Mouse (Mus musculus) hindbrain, embryonic 15.5 days (tissue): ENCODE data around the gene Gtf2h4. TPM values are rescaled to one million over a fixed set of nuclear protein-coding genes. Genes with fewer than 3 reads are reported as not detected.
A peak's percentile ranks its signal among the peaks of the same experiment; 100 is the strongest.

Experiments
- ATAC-seq: fragments of 200-750 bp; cut with Nextera tagmentation; 2 replicates; pipeline ENCODE4 v1.8.0; 2017; ENCODE audit warnings: low read depth, moderate number of reproducible peaks, moderate TSS enrichment; ENCODE audit not compliant: low FRiP score
- H3K27ac ChIP-seq: fragments of 300-500 bp; sonication (generic); replicated peaks from 2 replicates; pipeline ENCODE4 v1.5.1; 2015; ENCODE audit warnings: mild to moderate bottlenecking, inconsistent platforms
- H3K27me3 ChIP-seq: fragments of 300-500 bp; sonication (generic); 2 replicates; pipeline ENCODE4 v1.6.1; 2015; ENCODE audit warnings: control low read depth, inconsistent platforms
- H3K36me3 ChIP-seq: fragments of 300-500 bp; sonication (generic); 2 replicates; pipeline ENCODE4 v1.6.1; 2015; ENCODE audit warnings: control low read depth, inconsistent platforms
- H3K4me1 ChIP-seq: fragments of 300-500 bp; sonication (generic); replicated peaks from 2 replicates; pipeline ENCODE4 v1.6.1; 2015; ENCODE audit warnings: control low read depth, inconsistent platforms
- H3K4me2 ChIP-seq: fragments of 300-500 bp; sonication (generic); 2 replicates; pipeline ENCODE4 v1.6.1; 2015; ENCODE audit warnings: moderate library complexity, mild to moderate bottlenecking, inconsistent platforms
- H3K4me3 ChIP-seq: fragments of 300-500 bp; sonication (generic); 2 replicates; pipeline ENCODE4 v1.5.1; 2015; ENCODE audit warnings: mild to moderate bottlenecking, inconsistent platforms
- H3K9ac ChIP-seq: fragments of 300-500 bp; sonication (generic); 2 replicates; pipeline ENCODE4 v1.6.1; 2015; ENCODE audit warnings: inconsistent platforms
- H3K9me3 ChIP-seq: fragments of 300-500 bp; sonication (generic); 2 replicates; pipeline ENCODE4 v1.6.1; 2016; ENCODE audit warnings: control low read depth, inconsistent platforms
- WGBS: fragments of 180-500 bp; shearing (Covaris S2); methylation state at CpG from one replicate; pipeline ENCODE4 v1.1.7; 2015; 5-methylcytosine and 5-hydroxymethylcytosine counted together
- polyA plus RNA-seq: library from polyadenylated mRNA; unstranded; fragments of >200 nt; fragmentation: Nextera tagmentation; extraction: Ambion mirVana; gene quantifications from 2 replicates; pipeline ENCODE4 v1.2.1, GENCODE M21; 2015

The Gtf2h4 gene
- 23.7 and 24.8 TPM in 2 replicates for polyA plus RNA-seq

DNA sequence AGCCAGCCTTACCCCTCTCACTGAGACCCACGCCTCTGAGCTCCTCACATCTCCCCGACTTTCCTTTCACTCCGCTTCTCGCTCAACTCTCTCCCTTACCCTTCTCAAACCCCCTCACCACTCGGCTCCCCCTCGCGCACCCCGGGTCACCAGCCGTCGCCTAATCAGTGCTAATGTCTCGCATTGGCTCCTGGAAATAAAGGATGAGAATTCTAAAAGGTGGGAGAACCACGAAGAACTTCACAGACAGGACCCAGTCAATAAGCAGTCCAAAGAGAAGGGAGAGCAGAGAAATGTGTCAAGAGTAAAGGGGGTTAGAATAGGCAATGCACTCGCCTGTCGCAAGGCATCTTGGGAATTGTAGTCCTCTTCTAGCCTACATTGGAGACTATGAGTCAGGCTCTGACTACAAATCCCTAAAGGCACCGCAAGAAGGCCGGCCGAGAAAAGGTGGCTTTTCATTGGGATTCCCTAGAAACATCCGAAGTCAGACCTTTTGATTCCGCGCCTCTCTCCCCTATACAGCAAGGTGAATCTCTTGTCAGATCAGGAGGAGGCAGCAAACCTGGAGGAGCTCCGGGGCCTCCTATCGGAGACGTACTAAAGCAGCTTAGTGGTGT is at the start of gene Gtf2h4:
TSS of gene Gtf2h4 (minus strand) at position 324 of the 620 bp plus-strand sequence.
- Histone ChIP-seq H3K4me3 (peak within 1 kb of the TSS; percentile 67), H3K36me3 (no peaks in the 10 kb centered on the region), H3K4me1 (peaks cover 9% of the 10 kb centered on the region), H3K4me2 (peak within 1 kb of the TSS; percentile 79), H3K27ac (peak within 1 kb of the TSS; percentile 66), H3K27me3 (no peaks in the 10 kb centered on the region), H3K9me3 (no peaks in the 10 kb centered on the region), H3K9ac (peak within 1 kb of the TSS; percentile 82)
- ATAC-seq, result peak; percentile 97
- under 1% methylated on average over 23 of the region's 23 CpGs for WGBS

GRCm38 (mm10) chr17:35721676-35722075 is 48.1 kb upstream of the Gtf2h4 start:
- Histone ChIP-seq H3K9ac (no peak overlapping the region), H3K4me3 (no peak overlapping the region), H3K4me2 (no peak overlapping the region), H3K27me3 (no peaks in the 10 kb centered on the region), H3K9me3 (no peaks in the 10 kb centered on the region), H3K27ac (no peak overlapping the region), H3K36me3 (no peaks in the 10 kb centered on the region), H3K4me1 (peaks cover 15% of the 10 kb centered on the region)
- ATAC-seq, result no peak
- 82% methylated on average over 8 of the region's 8 CpGs for WGBS

- 15% methylated on average over 11 of the region's 11 CpGs for WGBS
Observed at GRCm38 (mm10) chr17:35720340-35720727, 46.8 kb upstream of the Gtf2h4 start.

DNA sequence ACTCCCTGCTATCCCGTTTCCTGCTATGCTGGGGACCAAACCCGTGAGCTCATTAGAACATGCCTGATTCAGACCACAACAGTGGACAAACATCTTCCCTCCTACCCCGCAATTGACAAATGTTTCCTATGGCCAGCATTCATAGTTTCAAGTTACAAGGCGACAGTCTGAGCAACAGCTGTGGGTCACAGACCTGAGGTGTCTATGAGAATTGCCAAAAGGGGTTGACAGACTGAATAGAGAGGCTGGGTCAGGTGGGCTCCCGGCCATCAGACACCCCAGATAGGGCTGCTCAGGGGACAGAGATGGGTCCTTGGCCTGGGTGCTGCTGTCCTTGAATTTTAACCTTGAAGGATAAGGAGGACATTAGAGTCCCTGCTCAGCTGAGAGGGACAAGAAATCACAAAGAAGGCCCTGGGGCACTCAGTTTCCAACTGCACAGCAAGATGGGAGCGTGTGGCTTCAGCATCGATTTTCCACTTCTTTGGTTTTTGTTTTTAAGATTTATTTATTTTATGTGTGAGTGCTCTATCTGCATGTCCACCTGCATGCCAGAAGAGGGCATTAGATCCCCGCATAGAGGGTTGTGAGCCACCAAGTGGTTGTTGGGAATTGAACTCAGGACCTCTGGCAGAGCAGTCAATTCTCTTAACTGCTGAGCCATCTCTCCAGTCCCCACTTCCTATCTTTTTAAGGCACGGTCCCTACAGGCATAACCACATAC is 46.2 kb upstream of the Gtf2h4 start:
- H3K4me3 ChIP-seq, result no peak overlapping the region
- peaks cover 8% of the 10 kb centered on the region for H3K4me1 ChIP-seq
- H3K36me3 ChIP-seq, result no peaks in the 10 kb centered on the region
- H3K9me3 ChIP-seq, result no peaks in the 10 kb centered on the region
- H3K27me3 ChIP-seq, result no peaks in the 10 kb centered on the region
- H3K4me2 ChIP-seq, result peak overlapping the region; percentile 20; the same call in 1 of the 2 replicates
- H3K27ac ChIP-seq, result 0 out of 2 replicates have a peak overlapping the region, but pooled peaks have one; percentile 4
- H3K9ac ChIP-seq, result no peak overlapping the region
- 67% methylated on average over 9 of the region's 9 CpGs for WGBS
- ATAC-seq, result no peak

More at GRCm38 (mm10) chr17:35720340-35720727, 46.8 kb upstream of the Gtf2h4 start:
- H3K4me1 ChIP-seq, result peaks cover 9% of the 10 kb centered on the region
- peak; percentile 45; the same call in 1 of the 2 replicates for ATAC-seq
- no peak overlapping the region for H3K9ac ChIP-seq
- no peaks in the 10 kb centered on the region for H3K9me3 ChIP-seq
- no peaks in the 10 kb centered on the region for H3K36me3 ChIP-seq
- no peak overlapping the region for H3K4me3 ChIP-seq
- no peaks in the 10 kb centered on the region for H3K27me3 ChIP-seq
- H3K4me2 ChIP-seq, result peak overlapping the region; percentile 20
- 0 out of 2 replicates have a peak overlapping the region, but pooled peaks have one; percentile 4 for H3K27ac ChIP-seq

- Histone ChIP-seq H3K27me3 (no peaks in the 10 kb centered on the region), H3K36me3 (no peaks in the 10 kb centered on the region), H3K9ac (no peak overlapping the region), H3K27ac (no peak overlapping the region), H3K9me3 (no peaks in the 10 kb centered on the region), H3K4me2 (no peak overlapping the region), H3K4me1 (peaks cover 8% of the 10 kb centered on the region), H3K4me3 (no peak overlapping the region)
- 87% methylated on average over 6 of the region's 6 CpGs for WGBS
- ATAC-seq, result no peak
Observed at GRCm38 (mm10) chr17:35717080-35717479, 43.5 kb upstream of the Gtf2h4 start.

DNA sequence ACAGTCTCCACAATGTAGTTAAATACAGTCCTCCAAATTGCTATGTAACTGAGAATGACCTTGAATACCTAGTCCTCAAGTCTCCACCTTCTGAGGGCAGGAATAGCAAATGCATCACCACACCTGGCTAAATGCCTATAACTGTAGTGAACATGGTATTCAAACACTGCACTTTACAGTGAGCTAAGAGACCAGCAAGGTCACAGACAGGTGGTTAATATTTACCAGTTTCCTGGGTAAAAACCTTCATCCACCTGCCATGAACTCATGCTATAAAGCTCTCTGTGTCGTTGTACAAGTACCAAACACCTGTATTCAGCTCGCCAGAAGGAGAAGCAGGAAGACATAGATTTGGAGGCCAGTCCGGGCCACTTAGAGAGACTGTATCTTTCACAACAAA is 42.6 kb upstream of the Gtf2h4 start:
- 92% methylated on average over 3 of the region's 3 CpGs for WGBS
- no peaks in the 10 kb centered on the region for H3K36me3 ChIP-seq
- no peak overlapping the region for H3K9ac ChIP-seq
- peaks cover 8% of the 10 kb centered on the region for H3K4me1 ChIP-seq
- H3K4me3 ChIP-seq, result no peak overlapping the region
- H3K9me3 ChIP-seq, result no peaks in the 10 kb centered on the region
- ATAC-seq, result no peak
- H3K27me3 ChIP-seq, result no peaks in the 10 kb centered on the region
- no peak overlapping the region for H3K4me2 ChIP-seq
- H3K27ac ChIP-seq, result no peak overlapping the region

GRCm38 (mm10) chr17:35710705-35711347 is 37.3 kb upstream of the Gtf2h4 start:
- ATAC-seq, result peak; percentile 74; the same call in 1 of the 2 replicates
- H3K27me3 ChIP-seq, result no peaks in the 10 kb centered on the region
- H3K4me3 ChIP-seq, result no peak overlapping the region
- H3K9ac ChIP-seq, result no peak overlapping the region
- H3K4me2 ChIP-seq, result no peak overlapping the region
- no peaks in the 10 kb centered on the region for H3K9me3 ChIP-seq
- no peaks in the 10 kb centered on the region for H3K36me3 ChIP-seq
- peaks cover 9% of the 10 kb centered on the region; the same call in 1 of the 2 replicates for H3K4me1 ChIP-seq
- H3K27ac ChIP-seq, result peak overlapping the region; percentile 14; the same call in 1 of the 2 replicates
- WGBS, result 20% methylated on average over 8 of the region's 8 CpGs

GRCm38 (mm10) chr17:35708611-35709010 is 35.1 kb upstream of the Gtf2h4 start:
- H3K4me1 ChIP-seq, result peaks cover 23% of the 10 kb centered on the region
- ATAC-seq, result no peak
- H3K4me2 ChIP-seq, result no peak overlapping the region
- no peaks in the 10 kb centered on the region for H3K36me3 ChIP-seq
- 80% methylated on average over 2 of the region's 2 CpGs for WGBS
- H3K4me3 ChIP-seq, result no peak overlapping the region
- H3K9me3 ChIP-seq, result no peaks in the 10 kb centered on the region
- no peak overlapping the region for H3K9ac ChIP-seq
- H3K27me3 ChIP-seq, result no peaks in the 10 kb centered on the region
- H3K27ac ChIP-seq, result no peak overlapping the region

GRCm38 (mm10) chr17:35707929-35708328 is 34.4 kb upstream of the Gtf2h4 start:
- Histone ChIP-seq H3K27me3 (no peaks in the 10 kb centered on the region), H3K9ac (no peak overlapping the region), H3K36me3 (no peaks in the 10 kb centered on the region), H3K9me3 (no peaks in the 10 kb centered on the region), H3K4me1 (peaks cover 24% of the 10 kb centered on the region), H3K4me2 (no peak overlapping the region), H3K4me3 (no peak overlapping the region), H3K27ac (no peak overlapping the region)
- 61% methylated on average over 7 of the region's 7 CpGs for WGBS
- no peak for ATAC-seq

DNA sequence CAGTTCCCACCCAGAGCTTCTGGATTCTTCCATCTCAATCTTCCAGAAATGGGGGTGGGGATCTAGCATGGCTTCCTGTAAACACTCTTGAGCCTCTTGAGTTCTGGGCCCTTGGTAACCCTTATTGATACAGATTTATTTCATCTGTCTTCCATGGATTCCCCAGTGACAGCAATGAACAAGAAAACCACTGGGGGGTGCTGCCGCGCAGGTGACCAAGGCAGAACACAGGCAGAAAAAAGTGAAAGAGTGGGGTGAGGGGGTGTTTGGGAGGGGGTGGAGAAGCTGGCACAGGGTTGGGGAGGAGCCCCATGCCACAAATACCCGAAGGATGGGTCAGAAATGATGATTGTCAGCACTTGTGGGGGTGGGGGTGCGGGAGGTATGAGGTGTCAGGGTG is 32.3 kb upstream of the Gtf2h4 start:
- peaks cover 40% of the 10 kb centered on the region for H3K4me1 ChIP-seq
- 17% methylated on average over 4 of the region's 4 CpGs for WGBS

GRCm38 (mm10) chr17:35704621-35705464 is 31.3 kb upstream of the Gtf2h4 start, which contains the start of gene Ddr1:
TSS of gene Ddr1 (minus strand) at chr17:35704621.
- Histone ChIP-seq H3K27me3 (no peaks in the 10 kb centered on the region), H3K4me1 (peaks cover 35% of the 10 kb centered on the region), H3K27ac (peak within 1 kb of the TSS; percentile 94), H3K4me3 (peak within 1 kb of the TSS; percentile 45), H3K4me2 (peak within 1 kb of the TSS; percentile 86), H3K9ac (peak within 1 kb of the TSS; percentile 67), H3K36me3 (no peaks in the 10 kb centered on the region), H3K9me3 (no peaks in the 10 kb centered on the region)
- peak; percentile 53 for ATAC-seq
- WGBS, result 5% methylated on average over 19 of the region's 19 CpGs

More for the DNA sequence above, 32.3 kb upstream of the Gtf2h4 start:
- Histone ChIP-seq H3K4me3 (no peak overlapping the region), H3K27me3 (no peaks in the 10 kb centered on the region), H3K4me2 (no peak overlapping the region), H3K9ac (no peak overlapping the region), H3K27ac (no peak overlapping the region; the same call in 1 of the 2 replicates), H3K9me3 (no peaks in the 10 kb centered on the region), H3K36me3 (no peaks in the 10 kb centered on the region)
- ATAC-seq, result no peak
